Mouse (Mus musculus) bone marrow, adult 2 months (tissue): ENCODE results near the gene Phf19. TPM values are rescaled to one million over a fixed set of nuclear protein-coding genes. Genes with fewer than 3 reads are reported as not detected.

Experiments
- H3K27ac ChIP-seq: fragments of 200-500 bp; 2 replicates; pipeline ENCODE4 v1.5.1; 2012; ENCODE audit warnings: low read depth, mild to moderate bottlenecking, control low read depth, inconsistent platforms, low read length; ENCODE audit not compliant: control insufficient read depth, poor library complexity, insufficient read depth
- H3K4me1 ChIP-seq: fragments of 200-500 bp; 2 replicates; pipeline ENCODE4 v1.6.1; 2011; ENCODE audit warnings: low read length; ENCODE audit not compliant: control insufficient read depth, insufficient read depth
- H3K4me3 ChIP-seq: fragments of 200-500 bp; replicated peaks from 2 replicates; pipeline ENCODE3; 2011; ENCODE audit warnings: mild to moderate bottlenecking, low read depth, low read length, control low read depth; ENCODE audit not compliant: control insufficient read depth
- CTCF ChIP-seq: fragments of 200-500 bp; IDR thresholded peaks from 2 replicates; pipeline ENCODE4 v1.5.1; 2011; ENCODE audit warnings: low read length, control low read depth; ENCODE audit not compliant: control insufficient read depth, insufficient read depth
- POLR2A ChIP-seq: fragments of 200-500 bp; IDR thresholded peaks from 2 replicates; pipeline ENCODE4 v1.6.1; 2011; ENCODE audit warnings: low read depth, mild to moderate bottlenecking, control low read depth, low read length, borderline replicate concordance; ENCODE audit not compliant: control insufficient read depth
- WGBS: fragments of 180-500 bp; shearing (Covaris S2); methylation state at CpG from one replicate; pipeline ENCODE4 v1.1.7; 2018; 5-methylcytosine and 5-hydroxymethylcytosine counted together
- polyA plus RNA-seq: library from polyadenylated mRNA; stranded (reverse); fragments of >200 nt; gene quantifications from 2 replicates; pipeline ENCODE4 v1.2.4, GENCODE M21; 2011; ENCODE audit warnings: low replicate concordance; ENCODE audit not compliant: missing spikeins, insufficient read depth, insufficient read length

The Phf19 gene
- polyA plus RNA-seq, 1 experiment: 2.5 TPM

GRCm38 (mm10) chr2:34899682-34900081, 14.1 kb downstream of the Phf19 start:
- Histone ChIP-seq H3K27ac (no peak overlapping the region), H3K4me3 (no peak overlapping the region), H3K4me1 (no peaks in the 10 kb centered on the region; the same call in 1 of the 2 replicates)
- 91% methylated on average over 11 of the region's 11 CpGs for WGBS
- TF ChIP-seq POLR2A (no peak), CTCF (no peak)

GRCm38 (mm10) chr2:34897820-34898219, 16.0 kb downstream of the Phf19 start:
- TF ChIP-seq CTCF (peak; percentile 54), POLR2A (no peak)
- no peak overlapping the region for H3K4me3 ChIP-seq
- H3K27ac ChIP-seq: no peak overlapping the region
- WGBS: 47% methylated on average over 10 of the region's 10 CpGs
- no peaks in the 10 kb centered on the region for H3K4me1 ChIP-seq

GRCm38 (mm10) chr2:34896821-34897460, 16.9 kb downstream of the Phf19 start:
- 91% methylated on average over 17 of the region's 17 CpGs for WGBS
- Histone ChIP-seq H3K4me1 (no peaks in the 10 kb centered on the region), H3K27ac (no peak overlapping the region), H3K4me3 (no peak overlapping the region)
- TF ChIP-seq CTCF (no peak), POLR2A (no peak)

GRCm38 (mm10) chr2:34895503-34896113, 18.2 kb downstream of the Phf19 start:
- no peak for TF ChIP-seq CTCF
- TF ChIP-seq POLR2A: no peak
- H3K4me1 ChIP-seq: no peaks in the 10 kb centered on the region
- no peak overlapping the region for H3K4me3 ChIP-seq
- H3K27ac ChIP-seq: no peak overlapping the region
- WGBS: 87% methylated on average over 19 of the region's 19 CpGs

GRCm38 (mm10) chr2:34893950-34894349, 19.9 kb downstream of the Phf19 start:
- no peak for TF ChIP-seq POLR2A
- no peak for TF ChIP-seq CTCF
- Histone ChIP-seq H3K27ac (no peak overlapping the region), H3K4me1 (no peaks in the 10 kb centered on the region), H3K4me3 (no peak overlapping the region)
- WGBS: 20% methylated on average over 5 of the region's 5 CpGs

- no peak overlapping the region for H3K27ac ChIP-seq
- no peak overlapping the region for H3K4me3 ChIP-seq
- 69% methylated on average over 2 of the region's 2 CpGs for WGBS
- H3K4me1 ChIP-seq: no peaks in the 10 kb centered on the region
- TF ChIP-seq CTCF (no peak), POLR2A (no peak)
Measured at GRCm38 (mm10) chr2:34884186-34884585, 29.6 kb downstream of the Phf19 start.

- no peaks in the 10 kb centered on the region for H3K4me1 ChIP-seq
- TF ChIP-seq CTCF (no peak), POLR2A (no peak)
- no peak overlapping the region for H3K27ac ChIP-seq
- H3K4me3 ChIP-seq: no peak overlapping the region
- 78% methylated on average over 5 of the region's 5 CpGs for WGBS
Measured at GRCm38 (mm10) chr2:34883190-34883589, 30.6 kb downstream of the Phf19 start.

GRCm38 (mm10) chr2:34882757-34883156, 31.1 kb downstream of the Phf19 start:
- Histone ChIP-seq H3K4me3 (no peak overlapping the region), H3K27ac (no peak overlapping the region), H3K4me1 (no peaks in the 10 kb centered on the region)
- TF ChIP-seq POLR2A (no peak), CTCF (no peak)
- 82% methylated on average over 2 of the region's 2 CpGs for WGBS
